Mouse (Mus musculus) stomach, embryonic 15.5 days (tissue): ENCODE measurements at regions not wholly inside any gene's neighbourhood (a gene's known extent, or its start where the extent isn't known, plus 50 kb on each side); places are given as distances from the start of the nearest gene placed in this dataset.

Experiments
- ATAC-seq: fragments of 200-750 bp; cut with Nextera tagmentation; 2 replicates; pipeline ENCODE4 v1.8.0; 2017; ENCODE audit warnings: low read depth, moderate number of reproducible peaks, moderate TSS enrichment; ENCODE audit not compliant: insufficient read depth, low FRiP score
- H3K27ac ChIP-seq: fragments of 300-500 bp; sonication (generic); 2 replicates; pipeline ENCODE4 v1.5.1; 2015; ENCODE audit warnings: mild to moderate bottlenecking, inconsistent platforms
- H3K27me3 ChIP-seq: fragments of 300-500 bp; sonication (generic); replicated peaks from 2 replicates; pipeline ENCODE4 v1.6.1; 2015; ENCODE audit warnings: inconsistent platforms
- H3K36me3 ChIP-seq: fragments of 300-500 bp; sonication (generic); 2 replicates; pipeline ENCODE4 v1.6.1; 2015; ENCODE audit warnings: inconsistent platforms
- H3K4me1 ChIP-seq: fragments of 300-500 bp; sonication (generic); 2 replicates; pipeline ENCODE4 v1.6.1; 2015; ENCODE audit warnings: inconsistent platforms
- H3K4me2 ChIP-seq: fragments of 300-500 bp; sonication (generic); 2 replicates; pipeline ENCODE4 v1.6.1; 2015; ENCODE audit warnings: mild to moderate bottlenecking, inconsistent platforms
- H3K4me3 ChIP-seq: fragments of 300-500 bp; sonication (generic); replicated peaks from 2 replicates; pipeline ENCODE4 v1.5.1; 2015; ENCODE audit warnings: inconsistent platforms
- H3K9ac ChIP-seq: fragments of 300-500 bp; sonication (generic); 2 replicates; pipeline ENCODE4 v1.6.1; 2015; ENCODE audit warnings: inconsistent platforms
- H3K9me3 ChIP-seq: fragments of 300-500 bp; sonication (generic); 2 replicates; pipeline ENCODE4 v1.6.1; 2016; ENCODE audit warnings: inconsistent platforms
- WGBS: fragments of 180-500 bp; shearing (Covaris S2); methylation state at CpG from one replicate; pipeline ENCODE4 v1.1.7; 2015; 5-methylcytosine and 5-hydroxymethylcytosine counted together

DNA sequence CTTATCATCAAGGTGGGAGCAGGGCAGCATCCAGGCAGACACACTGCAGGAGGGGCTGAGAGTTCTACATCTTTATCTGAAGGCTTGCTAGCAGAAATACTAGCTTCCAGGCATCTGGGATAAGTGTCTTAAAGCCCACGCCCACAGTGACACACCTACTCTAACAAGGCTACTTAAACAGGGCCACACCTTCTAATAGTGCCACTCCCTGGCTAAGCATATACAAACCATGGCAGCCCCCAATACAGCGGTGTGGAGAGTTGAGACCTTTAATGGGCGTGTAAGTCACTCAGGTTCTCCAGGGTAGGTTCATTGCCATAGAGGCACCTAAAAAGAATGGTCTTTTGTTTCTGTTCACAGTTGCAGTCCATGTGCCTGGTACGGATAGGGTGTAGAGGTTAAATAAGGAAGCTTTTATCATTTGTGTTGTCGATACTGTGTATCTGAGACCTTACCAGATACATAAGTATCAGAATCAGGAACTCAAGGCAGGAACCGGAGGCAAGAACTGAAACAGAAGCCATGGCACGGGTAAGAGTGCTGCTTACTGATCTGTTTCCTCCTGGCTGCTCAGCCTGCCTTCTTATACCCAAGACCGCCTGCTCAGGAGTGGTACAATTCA is 69.0 kb upstream of the Atrnl1 start:
- H3K4me2 ChIP-seq, result no peak overlapping the region
- H3K4me3 ChIP-seq, result no peak overlapping the region
- H3K27me3 ChIP-seq, result no peaks in the 10 kb centered on the region
- no peaks in the 10 kb centered on the region for H3K4me1 ChIP-seq
- no peak for ATAC-seq
- H3K27ac ChIP-seq, result no peak overlapping the region
- WGBS, result 86% methylated on average over 8 of the region's 8 CpGs
- H3K9ac ChIP-seq, result no peak overlapping the region
- H3K9me3 ChIP-seq, result no peaks in the 10 kb centered on the region
- H3K36me3 ChIP-seq, result no peaks in the 10 kb centered on the region

DNA sequence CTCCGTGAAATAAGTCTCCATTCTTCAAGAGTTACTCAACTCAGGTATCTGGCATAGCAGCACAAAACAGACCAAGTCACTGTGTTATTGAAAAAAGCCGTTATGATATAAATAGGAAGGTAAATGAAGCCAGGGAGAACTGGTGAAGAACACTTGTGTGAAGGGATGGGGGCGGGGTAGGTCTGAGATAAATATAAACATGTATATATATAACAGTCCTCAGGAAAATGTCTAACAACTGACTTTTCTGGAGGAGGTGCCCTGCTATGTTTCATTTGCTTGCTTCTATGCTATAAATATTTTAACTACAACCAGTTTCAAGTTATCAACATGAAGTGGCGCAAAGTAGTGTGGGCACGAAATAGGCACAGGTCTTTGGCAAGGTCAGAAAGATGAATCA is 68.3 kb upstream of the Atrnl1 start:
- ATAC-seq, result no peak
- no peak overlapping the region for H3K27ac ChIP-seq
- 87% methylated on average over 5 of the region's 5 CpGs for WGBS
- H3K4me3 ChIP-seq, result no peak overlapping the region
- H3K9ac ChIP-seq, result no peak overlapping the region
- H3K27me3 ChIP-seq, result no peaks in the 10 kb centered on the region
- H3K36me3 ChIP-seq, result no peaks in the 10 kb centered on the region
- H3K4me1 ChIP-seq, result no peaks in the 10 kb centered on the region
- H3K4me2 ChIP-seq, result no peak overlapping the region
- no peaks in the 10 kb centered on the region for H3K9me3 ChIP-seq

DNA sequence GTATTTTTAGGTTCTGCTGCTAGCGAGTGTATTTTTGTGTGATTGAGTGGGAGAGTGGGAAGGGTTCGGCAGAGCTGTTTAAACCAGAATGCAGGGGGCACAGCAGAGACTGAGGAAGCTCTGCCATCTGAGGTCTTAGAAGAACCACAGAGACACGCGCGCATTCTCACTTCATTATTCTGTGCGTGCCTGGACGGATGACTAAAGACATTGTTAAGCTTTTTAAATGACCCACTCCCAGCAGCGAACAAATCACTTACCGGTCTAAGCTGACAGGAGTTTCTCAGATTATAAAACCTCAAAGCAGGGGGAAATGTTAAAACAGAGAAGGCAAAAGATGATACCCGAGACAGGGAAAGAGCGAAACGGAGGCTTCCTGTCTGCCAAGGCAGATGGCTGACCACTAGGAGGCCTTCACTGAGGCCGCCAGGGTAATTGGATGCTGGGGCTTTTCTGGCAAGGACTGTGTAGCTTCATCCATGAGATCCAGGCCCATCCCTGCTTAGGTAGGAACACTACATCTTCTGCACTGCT is 67.1 kb upstream of the Atrnl1 start:
- WGBS, result 38% methylated on average over 13 of the region's 13 CpGs
- H3K4me1 ChIP-seq, result no peaks in the 10 kb centered on the region
- no peak overlapping the region for H3K4me3 ChIP-seq
- no peaks in the 10 kb centered on the region for H3K36me3 ChIP-seq
- no peaks in the 10 kb centered on the region for H3K27me3 ChIP-seq
- no peak overlapping the region for H3K27ac ChIP-seq
- no peak for ATAC-seq
- H3K4me2 ChIP-seq, result peak overlapping the region; percentile 29
- H3K9ac ChIP-seq, result no peak overlapping the region
- no peaks in the 10 kb centered on the region for H3K9me3 ChIP-seq

DNA sequence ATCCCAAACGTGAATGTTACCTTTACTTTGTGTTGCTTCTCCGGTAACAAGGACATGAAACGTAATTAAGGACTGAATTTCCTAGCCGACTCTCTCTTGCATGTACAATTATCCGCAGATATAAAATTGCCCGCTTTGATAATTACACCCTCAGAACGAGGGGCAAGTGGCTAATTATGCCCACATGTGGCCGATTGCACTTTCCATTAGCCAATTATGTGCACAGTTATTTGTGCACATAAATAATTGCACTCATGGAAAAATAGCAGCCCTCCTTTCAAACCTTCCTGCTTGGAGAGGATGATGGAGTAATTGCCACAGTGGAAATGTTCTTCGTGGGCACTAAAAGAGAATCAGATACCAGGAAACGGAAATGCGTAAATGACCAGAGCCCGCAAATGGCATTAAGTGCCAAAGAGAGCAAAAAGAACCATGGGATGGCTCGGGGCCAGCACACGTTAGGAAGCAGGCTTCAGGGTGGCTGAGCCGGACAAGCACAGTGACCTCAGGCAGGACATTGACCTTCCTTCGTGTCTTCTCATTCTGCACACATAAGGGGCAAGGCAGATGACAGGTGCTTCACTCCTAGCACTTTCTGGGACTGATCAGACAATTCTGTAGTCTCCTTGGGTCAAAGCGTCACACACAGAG is 66.5 kb upstream of the Atrnl1 start:
- no peaks in the 10 kb centered on the region for H3K36me3 ChIP-seq
- H3K27me3 ChIP-seq, result no peaks in the 10 kb centered on the region
- H3K27ac ChIP-seq, result no peak overlapping the region
- H3K4me2 ChIP-seq, result no peak overlapping the region
- 80% methylated on average over 17 of the region's 17 CpGs for WGBS
- H3K4me3 ChIP-seq, result no peak overlapping the region
- no peak for ATAC-seq
- H3K4me1 ChIP-seq, result no peaks in the 10 kb centered on the region
- no peak overlapping the region for H3K9ac ChIP-seq
- H3K9me3 ChIP-seq, result no peaks in the 10 kb centered on the region

DNA sequence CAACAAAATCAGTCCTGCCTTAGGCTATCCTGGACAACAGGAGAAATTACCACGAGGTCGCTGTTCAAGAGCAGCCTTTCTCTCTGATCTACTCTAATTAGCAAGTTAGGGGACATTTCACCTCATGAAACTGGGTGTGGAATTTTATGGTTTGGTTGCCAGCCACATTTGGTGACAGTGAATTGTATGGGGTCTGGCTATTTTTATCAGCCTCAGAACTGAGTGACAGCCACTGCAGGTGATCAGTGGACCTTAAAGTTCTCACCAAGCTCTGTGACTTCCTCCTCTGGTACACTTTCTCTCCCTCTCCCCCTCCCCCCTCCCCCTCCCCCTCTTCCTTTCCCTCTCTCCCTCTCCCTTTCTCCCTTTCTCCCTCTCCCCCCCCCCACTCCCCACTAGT is 65.8 kb upstream of the Atrnl1 start:
- H3K27me3 ChIP-seq, result no peaks in the 10 kb centered on the region
- H3K27ac ChIP-seq, result no peak overlapping the region
- H3K4me2 ChIP-seq, result no peak overlapping the region
- no peaks in the 10 kb centered on the region for H3K36me3 ChIP-seq
- no peaks in the 10 kb centered on the region for H3K9me3 ChIP-seq
- ATAC-seq, result no peak
- H3K9ac ChIP-seq, result no peak overlapping the region
- WGBS, result 80% methylated on average over 2 of the region's 2 CpGs
- no peak overlapping the region for H3K4me3 ChIP-seq
- no peaks in the 10 kb centered on the region for H3K4me1 ChIP-seq

DNA sequence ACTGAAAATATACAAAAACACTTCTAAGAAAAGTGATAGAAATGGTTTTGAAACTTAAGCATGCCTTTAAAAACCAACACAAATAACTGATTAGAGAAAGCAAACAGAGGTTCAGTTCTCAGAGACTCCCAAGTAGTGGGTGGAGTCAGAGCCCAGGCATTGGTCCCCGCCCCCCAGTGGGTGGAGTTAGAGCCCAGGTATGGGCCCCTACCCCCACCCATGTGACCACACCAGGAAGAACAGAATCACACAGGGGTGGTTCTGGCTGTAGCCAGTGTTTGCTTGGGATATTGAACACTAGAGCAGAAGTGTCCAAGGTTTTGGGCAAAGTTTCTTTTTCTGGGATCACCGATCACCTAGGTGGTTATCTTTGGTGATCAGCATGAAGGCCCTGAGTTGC is 64.8 kb upstream of the Atrnl1 start:
- no peak overlapping the region for H3K4me3 ChIP-seq
- no peaks in the 10 kb centered on the region for H3K9me3 ChIP-seq
- no peak overlapping the region for H3K9ac ChIP-seq
- no peaks in the 10 kb centered on the region for H3K27me3 ChIP-seq
- 65% methylated on average over 2 of the region's 2 CpGs for WGBS
- no peaks in the 10 kb centered on the region for H3K36me3 ChIP-seq
- H3K4me1 ChIP-seq, result no peaks in the 10 kb centered on the region
- H3K27ac ChIP-seq, result no peak overlapping the region
- H3K4me2 ChIP-seq, result no peak overlapping the region
- peak; percentile 67; the same call in 1 of the 2 replicates for ATAC-seq

DNA sequence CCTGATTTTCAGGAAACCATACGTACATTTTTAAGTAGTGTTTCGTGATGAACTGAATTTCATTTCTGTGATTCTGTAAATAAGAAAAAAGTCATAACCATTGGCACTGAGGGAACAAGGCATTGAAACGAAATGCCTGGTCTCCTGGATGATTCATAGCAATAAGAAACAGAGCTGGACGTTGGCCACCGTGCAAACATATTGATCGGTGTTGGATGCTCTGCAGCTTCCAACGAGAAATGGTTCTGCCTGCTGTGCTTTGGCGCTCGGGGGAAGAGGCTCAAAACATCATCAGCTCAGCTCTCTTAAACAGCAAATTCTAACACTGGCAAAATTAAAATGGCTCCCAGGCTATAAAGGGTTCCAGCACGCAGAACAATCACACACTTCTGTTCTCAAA is 64.3 kb upstream of the Atrnl1 start:
- no peaks in the 10 kb centered on the region for H3K27me3 ChIP-seq
- no peak for ATAC-seq
- WGBS, result 79% methylated on average over 10 of the region's 10 CpGs
- no peaks in the 10 kb centered on the region for H3K36me3 ChIP-seq
- H3K9ac ChIP-seq, result no peak overlapping the region
- no peak overlapping the region for H3K27ac ChIP-seq
- no peak overlapping the region for H3K4me3 ChIP-seq
- no peaks in the 10 kb centered on the region for H3K9me3 ChIP-seq
- no peak overlapping the region for H3K4me2 ChIP-seq
- no peaks in the 10 kb centered on the region for H3K4me1 ChIP-seq

DNA sequence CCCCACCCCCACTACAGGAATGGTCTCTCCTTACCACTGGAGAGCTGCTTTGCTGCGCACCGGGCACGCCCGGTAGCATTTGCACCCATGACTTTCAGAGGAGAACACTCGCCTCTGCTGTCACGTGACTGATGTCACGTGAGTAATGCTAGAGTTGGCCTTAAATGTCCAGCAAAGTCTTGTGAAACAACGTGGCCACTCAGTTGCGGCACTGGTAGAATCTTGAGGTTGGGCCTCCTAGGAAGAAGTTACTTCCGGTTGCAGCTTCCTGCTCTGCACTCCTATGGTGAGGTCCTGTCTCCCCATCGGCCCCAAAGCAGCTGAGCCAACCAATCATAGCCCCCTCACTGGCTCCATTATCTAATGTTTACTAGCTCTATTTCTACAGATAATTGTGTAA is 62.7 kb upstream of the Atrnl1 start:
- 89% methylated on average over 11 of the region's 11 CpGs for WGBS

DNA sequence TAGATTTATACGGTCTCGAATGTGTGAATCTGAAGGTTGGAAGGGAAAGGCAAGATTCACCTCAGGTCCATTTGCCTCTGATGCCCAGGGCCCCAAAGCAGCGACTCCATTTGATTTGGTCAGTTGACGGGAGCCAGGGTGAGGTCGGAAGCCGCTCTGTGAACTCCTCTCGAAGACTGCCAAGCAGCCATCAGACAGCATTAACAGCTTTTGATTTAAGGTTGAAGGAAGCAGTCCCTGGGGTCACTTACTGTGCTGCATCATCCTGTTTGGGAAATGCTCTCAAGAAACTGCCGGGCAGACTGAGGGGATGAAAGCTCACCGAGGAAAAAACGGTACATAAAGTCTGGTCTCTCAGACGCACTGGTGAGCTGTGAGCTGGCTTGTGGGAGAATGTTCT is 62.2 kb upstream of the Atrnl1 start:
- Histone ChIP-seq H3K4me2 (no peak overlapping the region), H3K9ac (no peak overlapping the region), H3K27ac (no peak overlapping the region), H3K9me3 (no peaks in the 10 kb centered on the region), H3K36me3 (no peaks in the 10 kb centered on the region), H3K4me3 (no peak overlapping the region), H3K27me3 (no peaks in the 10 kb centered on the region), H3K4me1 (no peaks in the 10 kb centered on the region)
- ATAC-seq, result no peak
- 62% methylated on average over 11 of the region's 11 CpGs for WGBS

More for the DNA sequence above, 62.7 kb upstream of the Atrnl1 start:
- H3K4me1 ChIP-seq, result no peaks in the 10 kb centered on the region
- no peaks in the 10 kb centered on the region for H3K27me3 ChIP-seq
- no peak for ATAC-seq
- no peak overlapping the region for H3K9ac ChIP-seq
- H3K9me3 ChIP-seq, result no peaks in the 10 kb centered on the region
- H3K4me3 ChIP-seq, result no peak overlapping the region
- no peaks in the 10 kb centered on the region for H3K36me3 ChIP-seq
- no peak overlapping the region for H3K4me2 ChIP-seq
- H3K27ac ChIP-seq, result no peak overlapping the region

DNA sequence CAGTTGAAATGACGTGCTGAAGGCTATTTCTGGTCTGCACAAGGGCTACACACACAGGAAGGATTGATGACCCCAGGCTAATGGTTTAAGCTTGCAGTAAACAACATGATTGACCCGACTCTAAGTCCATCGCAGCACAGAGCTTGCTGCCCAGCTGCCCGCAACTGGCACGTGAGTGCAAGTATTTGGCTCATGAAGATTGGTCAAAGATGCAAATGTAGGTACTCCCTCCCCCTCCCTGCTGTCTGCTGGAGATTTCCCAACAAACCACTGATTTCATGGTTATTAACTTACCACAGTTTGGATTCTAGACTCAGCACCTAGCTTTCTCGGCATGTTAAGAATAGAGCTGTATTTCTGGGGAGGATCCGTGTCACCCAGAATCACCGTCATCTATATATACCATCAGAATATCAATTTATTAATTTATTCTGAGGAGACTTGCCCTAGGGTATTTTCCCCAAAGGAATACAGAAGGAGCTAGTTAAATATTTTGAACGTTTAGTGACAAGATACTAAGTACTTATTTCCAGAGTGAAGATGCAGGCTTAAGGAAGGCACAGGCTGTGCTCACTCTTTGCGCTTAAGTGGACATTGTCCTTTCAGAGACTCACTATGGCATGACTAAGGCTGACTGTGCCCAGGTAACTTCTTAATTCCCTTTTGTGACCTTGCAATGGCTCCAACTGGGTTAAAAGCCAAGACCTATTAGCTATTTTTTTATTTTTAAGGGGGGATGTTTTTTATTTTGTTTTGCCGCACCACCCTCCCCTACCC is 57.7 kb upstream of the Atrnl1 start:
- no peak for ATAC-seq
- Histone ChIP-seq H3K4me3 (no peak overlapping the region), H3K9me3 (no peaks in the 10 kb centered on the region), H3K4me1 (no peaks in the 10 kb centered on the region), H3K27ac (no peak overlapping the region), H3K36me3 (no peaks in the 10 kb centered on the region), H3K4me2 (no peak overlapping the region), H3K9ac (no peak overlapping the region), H3K27me3 (no peaks in the 10 kb centered on the region)
- 60% methylated on average over 11 of the region's 11 CpGs for WGBS

DNA sequence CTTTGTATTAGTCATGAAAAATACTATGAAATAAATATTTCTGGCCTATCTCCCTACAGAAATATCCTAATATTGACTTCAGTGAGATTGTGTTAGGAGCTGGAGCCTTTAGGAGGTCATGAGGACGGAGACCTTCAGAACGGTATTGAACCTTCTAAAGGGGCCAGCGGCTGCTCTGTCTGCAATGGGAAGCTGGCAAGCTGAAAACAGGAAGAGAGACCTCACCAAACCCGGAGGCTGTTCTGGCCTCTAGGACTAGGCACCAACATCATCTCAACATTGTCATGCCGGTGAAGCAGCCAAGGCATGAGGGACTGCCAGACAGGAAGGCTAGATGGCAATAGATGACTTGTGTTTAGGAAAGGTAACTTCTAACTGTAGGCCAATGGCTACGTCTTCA is 56.7 kb upstream of the Atrnl1 start:
- Histone ChIP-seq H3K27me3 (no peaks in the 10 kb centered on the region), H3K9ac (no peak overlapping the region), H3K27ac (no peak overlapping the region), H3K9me3 (no peaks in the 10 kb centered on the region), H3K4me1 (no peaks in the 10 kb centered on the region), H3K4me2 (no peak overlapping the region), H3K36me3 (no peaks in the 10 kb centered on the region), H3K4me3 (no peak overlapping the region)
- WGBS, result 84% methylated on average over 6 of the region's 6 CpGs
- ATAC-seq, result no peak

DNA sequence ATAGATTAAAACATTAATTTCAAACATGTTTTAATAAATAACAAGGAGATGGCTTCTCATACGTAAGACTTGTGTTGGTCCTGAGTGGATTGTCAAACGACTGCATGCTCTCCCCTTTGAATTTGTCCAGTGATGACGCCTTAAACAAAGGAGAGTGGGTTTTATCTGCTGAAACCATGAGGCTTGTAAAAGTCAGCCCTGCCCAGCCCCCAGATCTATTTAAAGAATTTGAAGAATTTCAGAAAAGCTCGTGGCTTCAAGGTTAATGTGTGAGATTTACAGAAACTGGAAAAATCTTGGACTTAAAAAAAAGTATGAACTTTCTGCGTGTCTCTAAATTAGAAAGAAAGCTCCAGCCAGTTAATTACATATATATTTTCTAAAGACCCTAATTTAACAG is 55.5 kb upstream of the Atrnl1 start:
- H3K4me2 ChIP-seq, result no peak overlapping the region
- H3K36me3 ChIP-seq, result no peaks in the 10 kb centered on the region
- no peak overlapping the region for H3K4me3 ChIP-seq
- H3K4me1 ChIP-seq, result no peaks in the 10 kb centered on the region
- H3K9me3 ChIP-seq, result no peaks in the 10 kb centered on the region
- 31% methylated on average over 5 of the region's 5 CpGs for WGBS
- no peak overlapping the region for H3K27ac ChIP-seq
- ATAC-seq, result no peak
- H3K27me3 ChIP-seq, result no peaks in the 10 kb centered on the region
- H3K9ac ChIP-seq, result no peak overlapping the region
